Mouse (Mus musculus): ENCODE measurements at regions not wholly inside any gene's neighbourhood (a gene's known extent, or its start where the extent isn't known, plus 50 kb on each side); places are given as distances from the start of the nearest gene placed in this dataset.

- DNase-seq, result no peak
These were observed 218.5 kb upstream of the Gbe1 start for GRCm38 (mm10) chr16:70095221-70095620.

- no peak for DNase-seq
These were observed 209.9 kb upstream of the Gbe1 start for GRCm38 (mm10) chr16:70103791-70104378.

DNA sequence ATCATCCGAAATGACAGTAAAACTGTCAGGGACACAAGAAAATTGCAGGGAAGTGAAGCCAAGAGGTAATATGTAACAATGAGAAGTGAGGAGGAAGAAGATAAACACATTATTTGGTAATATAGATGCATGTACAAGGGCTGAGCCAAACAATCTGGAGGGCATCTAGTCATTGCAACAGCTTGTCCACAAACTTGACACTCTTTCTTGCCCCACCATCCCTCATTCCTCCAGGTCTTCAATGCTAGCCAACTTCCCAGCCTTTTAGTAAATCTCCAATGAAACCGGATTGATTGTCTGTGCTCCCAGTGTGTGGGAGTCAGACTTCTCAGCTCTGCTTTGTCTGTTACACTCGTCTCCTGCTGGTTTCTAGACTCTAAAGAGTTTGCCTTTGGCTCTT is 172.3 kb upstream of the Gbe1 start:
- no peak for DNase-seq

- no peak for DNase-seq
These were observed 165.9 kb upstream of the Gbe1 start for GRCm38 (mm10) chr16:70147673-70148359.

DNA sequence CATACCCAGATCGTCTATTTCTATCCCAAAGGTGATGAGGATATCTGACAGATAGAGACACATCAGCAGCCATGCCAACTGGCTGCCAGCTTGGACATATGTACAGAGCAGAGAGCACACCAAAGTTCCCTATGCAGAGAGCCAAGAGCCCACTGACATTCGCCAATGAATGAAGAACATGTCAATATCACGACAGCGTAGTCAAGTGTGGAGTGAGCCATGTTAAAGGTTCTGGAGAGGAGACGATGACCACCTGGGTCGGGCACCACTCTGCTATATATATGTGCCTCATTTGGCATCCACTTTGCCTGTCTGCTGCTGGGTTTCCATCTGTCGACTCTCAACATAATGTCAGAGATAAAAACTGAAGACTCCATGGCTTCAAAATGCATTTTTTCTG is 159.2 kb upstream of the Gbe1 start:
- no peak for DNase-seq

DNA sequence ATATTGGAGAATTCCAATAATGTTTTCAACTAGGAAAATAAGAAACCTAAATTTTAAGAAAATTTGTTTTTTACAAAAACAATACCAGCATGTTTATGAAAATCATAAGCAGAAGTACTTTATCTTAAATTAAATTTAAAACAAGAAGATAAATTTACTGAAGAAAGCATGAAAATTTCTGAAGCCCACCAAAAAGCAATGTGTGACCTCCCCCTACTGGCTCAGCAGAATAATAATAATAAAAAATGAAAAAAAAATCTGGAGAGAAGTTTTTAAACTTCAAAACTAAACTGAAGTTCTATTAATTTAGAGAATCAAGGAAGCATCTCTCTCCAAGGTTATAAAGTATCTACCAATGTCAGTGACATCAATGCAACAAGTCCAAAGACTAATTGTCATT is 153.2 kb upstream of the Gbe1 start:
- no peak for DNase-seq

- no peak for DNase-seq
These were observed 138.6 kb upstream of the Gbe1 start for GRCm38 (mm10) chr16:70175140-70175539.

DNA sequence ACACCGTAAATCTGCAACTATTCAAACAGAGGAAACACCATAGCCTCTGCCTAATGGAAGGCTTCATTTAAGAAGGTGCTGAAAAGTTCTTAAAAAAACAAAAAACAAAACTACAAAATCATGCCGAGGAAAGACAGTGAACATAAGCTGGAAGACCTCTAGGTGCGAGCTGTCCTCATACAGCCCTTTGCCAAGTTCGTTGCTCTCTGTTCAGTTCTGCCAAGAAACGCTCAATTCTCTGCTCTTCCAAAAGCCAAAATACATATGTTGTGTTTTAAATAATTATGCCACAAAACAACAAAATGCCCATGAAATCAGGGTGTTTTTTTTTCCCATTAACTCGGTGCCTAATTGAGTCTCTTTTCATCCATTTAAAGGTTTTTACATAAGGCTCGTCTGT is 134.8 kb upstream of the Gbe1 start:
- DNase-seq, result no peak

- no peak for DNase-seq
These were observed 99.7 kb upstream of the Gbe1 start for GRCm38 (mm10) chr16:70213861-70214597.

DNA sequence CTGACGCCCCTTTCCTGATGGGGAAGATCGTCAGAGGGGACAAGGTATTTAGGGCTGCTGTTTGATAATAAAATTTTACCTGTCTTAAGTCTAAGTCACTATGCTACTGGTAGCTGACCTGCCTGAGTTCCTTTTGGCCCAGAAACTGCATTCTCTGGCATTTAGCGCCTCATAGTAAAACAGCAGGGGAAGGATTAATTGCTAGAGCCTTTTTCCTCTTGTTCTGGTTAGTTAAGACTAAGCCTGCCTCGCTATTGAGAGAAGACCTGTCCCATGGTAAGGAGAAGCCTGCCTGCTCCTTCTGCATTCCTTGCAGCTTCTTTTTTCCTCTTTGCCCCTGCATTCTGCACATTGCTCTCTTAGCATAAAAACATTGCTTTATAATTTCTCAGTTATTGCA is 98.9 kb upstream of the Gbe1 start:
- DNase-seq, result no peak

DNA sequence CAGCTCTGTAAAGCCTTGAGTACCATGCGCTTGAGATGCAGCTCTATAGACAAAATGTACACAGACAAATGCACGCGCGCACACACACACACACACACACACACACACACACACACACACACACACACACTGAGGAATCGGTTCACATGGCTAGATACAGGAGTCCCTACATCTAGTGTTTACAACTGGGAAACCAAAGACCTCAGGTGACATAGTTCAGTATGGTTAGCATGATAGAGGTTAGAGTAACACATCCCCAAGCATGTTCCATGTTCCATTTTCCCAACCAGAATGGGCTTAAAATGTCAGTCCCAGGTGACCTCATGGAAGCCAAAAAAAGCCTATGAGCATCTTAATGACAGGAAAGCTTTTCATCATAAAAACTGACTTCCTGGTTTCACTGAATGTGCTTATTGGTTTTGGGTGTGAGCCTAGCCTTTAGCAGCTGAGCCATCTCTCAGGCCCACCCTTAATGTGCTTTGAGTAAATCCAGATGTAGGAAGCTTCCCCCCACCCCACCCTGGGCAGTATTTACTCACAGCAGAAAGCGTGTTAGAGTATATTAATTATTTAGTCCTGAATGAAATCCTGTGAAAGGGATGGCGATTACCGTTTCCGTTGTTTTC is 86.0 kb upstream of the Gbe1 start:
- no peak for DNase-seq

- DNase-seq, result no peak
These were observed 81.0 kb upstream of the Gbe1 start for GRCm38 (mm10) chr16:70232706-70233105.

DNA sequence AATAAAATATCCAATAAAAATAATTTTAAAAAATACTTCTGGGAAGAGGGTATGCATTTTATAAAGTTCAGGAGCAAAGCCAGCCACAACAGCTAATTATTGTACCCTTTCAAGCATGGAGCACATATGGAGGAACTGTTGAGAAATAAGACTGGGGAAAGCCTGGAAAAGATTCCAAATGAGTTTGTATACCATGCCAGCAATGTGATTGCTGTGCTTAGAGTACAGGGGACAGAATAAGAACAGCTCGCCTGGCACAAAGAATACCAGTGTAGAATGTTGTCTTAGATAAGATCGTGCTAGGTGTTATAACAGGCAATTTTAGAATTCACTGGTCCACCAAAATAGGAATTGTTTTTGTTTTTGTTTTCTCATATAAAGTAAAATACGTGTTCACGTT is 78.6 kb upstream of the Gbe1 start:
- DNase-seq, result no peak

GRCm38 (mm10) chr16:70239432-70239941 is 74.3 kb upstream of the Gbe1 start:
- no peak for DNase-seq

- no peak for DNase-seq
These were observed 69.5 kb upstream of the Gbe1 start for GRCm38 (mm10) chr16:70244205-70244756.

- DNase-seq, result no peak
These were observed 68.8 kb upstream of the Gbe1 start for GRCm38 (mm10) chr16:70244963-70245362.

DNA sequence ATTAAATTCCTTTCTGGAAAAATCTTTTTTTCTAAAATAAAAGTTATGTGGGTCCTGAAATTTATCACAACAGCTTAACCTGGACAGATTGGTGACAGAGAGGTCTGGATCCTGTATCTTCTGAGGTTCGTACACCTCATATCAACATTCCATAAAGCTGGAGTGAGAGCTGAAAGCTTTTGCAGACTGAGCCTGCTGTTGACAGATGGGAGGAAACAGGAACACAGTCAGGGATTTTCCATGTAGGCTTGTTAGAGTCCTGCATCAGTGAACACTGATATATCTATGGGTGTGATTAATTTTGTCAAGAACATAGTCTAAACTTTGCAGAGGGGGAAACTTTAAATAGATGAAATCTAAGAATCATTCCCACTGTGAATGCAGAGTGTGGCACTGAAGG is 54.4 kb upstream of the Gbe1 start:
- no peak for DNase-seq

DNA sequence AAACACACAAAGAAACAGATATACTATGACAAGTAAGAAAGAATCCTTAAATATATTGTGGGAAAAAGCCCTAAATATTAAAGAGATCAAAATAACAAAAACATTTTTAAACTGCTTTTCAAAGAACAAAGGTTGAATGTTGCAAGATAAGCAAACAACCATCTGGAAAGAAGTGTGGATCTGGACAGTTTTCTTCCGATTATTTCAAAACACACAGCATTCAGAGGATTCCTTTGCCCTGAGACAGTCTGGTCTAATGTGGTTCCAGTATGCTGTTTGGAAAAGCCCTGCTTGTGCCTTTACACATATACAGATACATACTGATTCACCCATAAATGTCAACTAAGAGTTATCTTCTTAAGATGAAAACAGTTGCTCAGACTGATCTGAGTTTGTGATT is 53.6 kb upstream of the Gbe1 start:
- peak; percentile 2 for DNase-seq
